Mouse (Mus musculus) neural tube, embryonic 12.5 days (tissue): Measurements from ENCODE around the gene Angel2. TPM values are rescaled to one million over a fixed set of nuclear protein-coding genes. Genes with fewer than 3 reads are reported as not detected.
A peak's percentile ranks its signal among the peaks of the same experiment; 100 is the strongest.

Experiments used
- ATAC-seq: fragments of 200-750 bp; cut with Nextera tagmentation; 2 replicates; pipeline ENCODE4 v1.8.0; 2017; ENCODE audit warnings: low read depth, mild to moderate bottlenecking, moderate TSS enrichment, moderate library complexity; ENCODE audit not compliant: low FRiP score
- H3K27ac ChIP-seq: fragments of 300-500 bp; sonication (generic); 2 replicates; pipeline ENCODE4 v1.5.1; 2016
- H3K27me3 ChIP-seq: fragments of 300-500 bp; sonication (generic); replicated peaks from 2 replicates; pipeline ENCODE4 v1.6.1; 2016; ENCODE audit warnings: mild to moderate bottlenecking
- H3K36me3 ChIP-seq: fragments of 300-500 bp; sonication (generic); 2 replicates; pipeline ENCODE4 v1.6.1; 2016; ENCODE audit warnings: mild to moderate bottlenecking
- H3K4me1 ChIP-seq: fragments of 300-500 bp; sonication (generic); 2 replicates; pipeline ENCODE4 v1.6.1; 2016
- H3K4me2 ChIP-seq: fragments of 300-500 bp; sonication (generic); replicated peaks from 2 replicates; pipeline ENCODE4 v1.6.1; 2016; ENCODE audit warnings: mild to moderate bottlenecking
- H3K4me3 ChIP-seq: fragments of 300-500 bp; sonication (generic); 2 replicates; pipeline ENCODE4 v1.5.1; 2016
- H3K9ac ChIP-seq: fragments of 300-500 bp; sonication (generic); 2 replicates; pipeline ENCODE4 v1.6.1; 2016; ENCODE audit warnings: mild to moderate bottlenecking
- H3K9me3 ChIP-seq: fragments of 300-500 bp; sonication (generic); 2 replicates; pipeline ENCODE4 v1.6.1; 2016; ENCODE audit warnings: mild to moderate bottlenecking
- WGBS: fragments of 180-500 bp; shearing (Covaris S2); methylation state at CpG from one replicate; pipeline ENCODE4 v1.1.7; 2016; 5-methylcytosine and 5-hydroxymethylcytosine counted together
- polyA plus RNA-seq: library from polyadenylated mRNA; unstranded; fragments of >200 nt; fragmentation: Nextera tagmentation; extraction: Ambion mirVana; gene quantifications from 2 replicates; pipeline ENCODE4 v1.2.1, GENCODE M21; 2016

Gene Angel2
- polyA plus RNA-seq, 1 experiment from 2014 or later = 65.3 TPM

GRCm38 (mm10) chr1:190944109-190944760, 19.3 kb downstream of the Angel2 start:
- no peak overlapping the region for H3K4me3 ChIP-seq
- H3K27me3 ChIP-seq = no peaks in the 10 kb centered on the region
- ATAC-seq = peak; percentile 63
- H3K9me3 ChIP-seq = no peaks in the 10 kb centered on the region
- H3K4me1 ChIP-seq = no peaks in the 10 kb centered on the region
- H3K4me2 ChIP-seq = no peak overlapping the region
- 52% methylated on average over 6 of the region's 6 CpGs for WGBS
- peaks cover 88% of the 10 kb centered on the region for H3K36me3 ChIP-seq
- no peak overlapping the region for H3K9ac ChIP-seq
- no peak overlapping the region for H3K27ac ChIP-seq

DNA sequence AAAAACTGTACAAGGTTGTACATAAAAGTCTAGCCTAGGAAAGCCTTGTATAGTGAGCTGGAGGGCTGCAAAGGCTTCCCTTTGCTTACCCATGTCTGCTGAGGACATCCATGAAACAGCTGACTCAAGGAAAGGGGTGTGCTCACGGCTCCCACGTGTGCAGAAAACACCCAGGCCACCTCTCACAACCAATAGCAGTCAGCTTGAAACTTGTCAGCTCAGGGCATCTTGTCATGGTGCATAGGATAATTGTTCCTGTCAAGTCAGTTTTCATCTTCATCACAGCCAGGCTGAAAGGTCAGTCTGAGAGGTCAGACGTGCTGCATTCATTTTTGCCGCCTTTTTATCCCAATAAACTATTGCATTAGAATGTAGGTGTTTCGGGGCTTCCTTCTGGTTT, 23.1 kb downstream of the Angel2 start:
- H3K27me3 ChIP-seq = no peaks in the 10 kb centered on the region
- no peak overlapping the region for H3K27ac ChIP-seq
- H3K36me3 ChIP-seq = peaks cover 85% of the 10 kb centered on the region
- ATAC-seq = no peak
- no peak overlapping the region for H3K4me2 ChIP-seq
- H3K4me3 ChIP-seq = no peak overlapping the region
- H3K9me3 ChIP-seq = no peaks in the 10 kb centered on the region
- H3K9ac ChIP-seq = no peak overlapping the region
- 86% methylated on average over 5 of the region's 5 CpGs for WGBS
- H3K4me1 ChIP-seq = no peaks in the 10 kb centered on the region

DNA sequence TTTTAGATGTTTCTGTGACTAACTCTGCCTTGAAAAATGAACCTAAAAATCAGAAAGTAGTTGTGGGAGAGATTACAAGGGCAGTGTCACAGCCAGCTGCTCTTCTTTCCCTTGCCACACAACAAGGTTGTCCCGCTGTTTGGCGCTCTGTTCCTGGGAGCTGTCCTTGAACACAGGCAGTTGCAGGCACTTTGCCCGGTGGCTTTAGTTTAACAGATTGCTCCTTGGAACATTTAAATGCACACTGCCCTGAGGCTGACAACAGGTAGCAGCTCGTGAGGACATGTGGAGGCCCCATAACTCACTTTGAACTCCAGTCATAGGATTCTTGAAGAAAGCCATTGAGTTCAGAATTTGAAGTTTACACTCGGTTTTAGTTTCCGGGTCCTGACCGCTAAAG, 23.5 kb downstream of the Angel2 start:
- no peak for ATAC-seq
- Histone ChIP-seq H3K9ac (no peak overlapping the region), H3K27ac (no peak overlapping the region), H3K36me3 (peaks cover 86% of the 10 kb centered on the region), H3K9me3 (no peaks in the 10 kb centered on the region), H3K4me1 (no peaks in the 10 kb centered on the region), H3K27me3 (no peaks in the 10 kb centered on the region), H3K4me2 (no peak overlapping the region), H3K4me3 (no peak overlapping the region)
- WGBS = 87% methylated on average over 7 of the region's 7 CpGs

DNA sequence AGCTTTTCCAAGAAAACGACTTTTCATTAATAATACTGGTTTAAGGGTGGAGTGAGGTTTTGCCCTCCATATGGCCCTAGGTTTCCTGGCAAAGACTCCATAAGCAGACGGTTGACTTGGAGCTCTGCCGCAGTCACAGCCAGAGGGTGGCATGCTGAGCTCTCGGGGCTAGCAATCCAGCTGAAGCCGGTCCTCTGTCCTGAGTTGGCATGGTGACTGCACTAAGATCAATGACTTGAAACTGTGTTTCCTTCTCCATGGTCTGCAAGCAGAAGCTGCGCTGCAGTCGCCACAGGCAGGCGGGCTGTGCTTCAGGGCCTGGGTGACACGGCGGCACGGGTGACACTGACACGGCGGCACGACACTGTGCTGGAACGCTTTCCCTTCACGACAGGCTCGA, 23.9 kb downstream of the Angel2 start:
- 90% methylated on average over 17 of the region's 17 CpGs for WGBS

GRCm38 (mm10) chr1:190951014-190951413, 26.1 kb downstream of the Angel2 start:
- no peak overlapping the region for H3K9ac ChIP-seq
- H3K27ac ChIP-seq = no peak overlapping the region
- H3K4me3 ChIP-seq = no peak overlapping the region
- H3K36me3 ChIP-seq = peaks cover 93% of the 10 kb centered on the region
- 86% methylated on average over 5 of the region's 5 CpGs for whole genome bisulfite sequencing
- H3K27me3 ChIP-seq = no peaks in the 10 kb centered on the region
- no peaks in the 10 kb centered on the region for H3K4me1 ChIP-seq
- no peaks in the 10 kb centered on the region for H3K9me3 ChIP-seq
- no peak overlapping the region for H3K4me2 ChIP-seq
- ATAC-seq = no peak

More for the DNA sequence above, 23.9 kb downstream of the Angel2 start:
- Histone ChIP-seq H3K9me3 (no peaks in the 10 kb centered on the region), H3K27me3 (no peaks in the 10 kb centered on the region), H3K4me1 (no peaks in the 10 kb centered on the region), H3K4me2 (no peak overlapping the region), H3K9ac (no peak overlapping the region), H3K36me3 (peaks cover 86% of the 10 kb centered on the region), H3K27ac (no peak overlapping the region), H3K4me3 (no peak overlapping the region)
- no peak for ATAC-seq

GRCm38 (mm10) chr1:190953009-190953408, 28.1 kb downstream of the Angel2 start:
- H3K27ac ChIP-seq = no peak overlapping the region
- no peaks in the 10 kb centered on the region for H3K27me3 ChIP-seq
- ATAC-seq = no peak
- H3K9me3 ChIP-seq = no peaks in the 10 kb centered on the region
- H3K4me3 ChIP-seq = no peak overlapping the region
- H3K4me2 ChIP-seq = no peak overlapping the region
- 85% methylated on average over 3 of the region's 3 CpGs for WGBS
- H3K36me3 ChIP-seq = peaks cover 94% of the 10 kb centered on the region
- no peaks in the 10 kb centered on the region for H3K4me1 ChIP-seq
- H3K9ac ChIP-seq = no peak overlapping the region

DNA sequence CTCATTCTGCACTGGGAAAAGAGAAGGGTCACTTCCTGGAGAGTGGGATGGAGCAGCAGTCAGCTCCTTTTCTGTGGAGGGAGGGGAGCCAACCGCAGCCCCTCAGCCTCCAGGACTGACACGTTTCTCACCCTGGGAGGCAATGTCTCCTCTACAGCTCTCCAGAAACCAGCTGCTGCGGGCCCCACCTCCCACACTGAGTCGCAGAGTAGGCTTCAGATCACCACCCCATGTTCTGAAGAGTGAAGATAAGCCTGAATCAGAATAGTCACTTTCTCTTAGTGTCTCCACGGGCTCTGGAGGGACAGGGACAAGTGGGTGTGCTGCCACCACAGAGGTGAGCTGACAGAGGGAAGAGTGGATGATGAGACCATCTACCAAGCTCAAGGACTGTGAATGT, 33.9 kb downstream of the Angel2 start:
- H3K27me3 ChIP-seq = no peaks in the 10 kb centered on the region
- H3K27ac ChIP-seq = no peak overlapping the region
- no peak overlapping the region for H3K4me3 ChIP-seq
- no peak for ATAC-seq
- H3K4me1 ChIP-seq = no peaks in the 10 kb centered on the region
- no peak overlapping the region for H3K9ac ChIP-seq
- H3K9me3 ChIP-seq = no peaks in the 10 kb centered on the region
- no peak overlapping the region for H3K4me2 ChIP-seq
- WGBS = 84% methylated on average over 5 of the region's 5 CpGs
- peaks cover 91% of the 10 kb centered on the region for H3K36me3 ChIP-seq

- no peaks in the 10 kb centered on the region for H3K9me3 ChIP-seq
- H3K27ac ChIP-seq = no peak overlapping the region
- no peak overlapping the region for H3K4me3 ChIP-seq
- H3K4me2 ChIP-seq = no peak overlapping the region
- no peaks in the 10 kb centered on the region for H3K27me3 ChIP-seq
- H3K4me1 ChIP-seq = no peaks in the 10 kb centered on the region
- no peak overlapping the region for H3K9ac ChIP-seq
- peaks cover 79% of the 10 kb centered on the region for H3K36me3 ChIP-seq
- ATAC-seq = no peak
- 89% methylated on average over 3 of the region's 3 CpGs for WGBS
These were observed 37.8 kb downstream of the Angel2 start for GRCm38 (mm10) chr1:190962760-190963159.

GRCm38 (mm10) chr1:190964992-190965780, 40.3 kb downstream of the Angel2 start:
- Histone ChIP-seq H3K9ac (no peak overlapping the region), H3K4me1 (no peaks in the 10 kb centered on the region), H3K4me2 (no peak overlapping the region), H3K4me3 (no peak overlapping the region), H3K9me3 (no peaks in the 10 kb centered on the region), H3K27me3 (no peaks in the 10 kb centered on the region), H3K27ac (no peak overlapping the region), H3K36me3 (peaks cover 79% of the 10 kb centered on the region)
- no peak for ATAC-seq
- WGBS = 90% methylated on average over 15 of the region's 15 CpGs

DNA sequence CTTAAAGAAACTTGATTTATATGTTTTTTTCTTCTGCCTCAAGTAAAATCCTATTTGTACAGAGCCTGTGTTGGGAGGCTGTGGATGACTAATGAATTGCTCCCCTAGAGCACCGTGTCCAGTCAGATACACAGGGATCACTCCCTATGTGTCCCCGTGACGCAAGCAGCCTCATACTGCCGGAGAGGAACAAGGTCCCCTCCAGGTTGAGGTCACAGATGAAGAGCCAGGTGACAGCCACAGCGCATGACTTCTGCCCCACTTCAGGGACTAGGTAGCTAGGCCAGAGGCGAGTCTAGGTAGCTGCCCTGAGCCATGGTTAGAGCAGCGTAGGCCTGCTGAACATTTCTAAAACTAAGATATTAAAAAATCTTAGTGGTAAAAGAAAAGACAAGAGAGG, 43.1 kb downstream of the Angel2 start:
- Histone ChIP-seq H3K9ac (no peak overlapping the region), H3K4me2 (no peak overlapping the region), H3K9me3 (no peaks in the 10 kb centered on the region), H3K36me3 (peaks cover 79% of the 10 kb centered on the region), H3K27me3 (no peaks in the 10 kb centered on the region), H3K4me3 (no peak overlapping the region), H3K27ac (no peak overlapping the region), H3K4me1 (peaks cover 5% of the 10 kb centered on the region; the same call in 1 of the 2 replicates)
- no peak for ATAC-seq
- WGBS = 91% methylated on average over 7 of the region's 7 CpGs

DNA sequence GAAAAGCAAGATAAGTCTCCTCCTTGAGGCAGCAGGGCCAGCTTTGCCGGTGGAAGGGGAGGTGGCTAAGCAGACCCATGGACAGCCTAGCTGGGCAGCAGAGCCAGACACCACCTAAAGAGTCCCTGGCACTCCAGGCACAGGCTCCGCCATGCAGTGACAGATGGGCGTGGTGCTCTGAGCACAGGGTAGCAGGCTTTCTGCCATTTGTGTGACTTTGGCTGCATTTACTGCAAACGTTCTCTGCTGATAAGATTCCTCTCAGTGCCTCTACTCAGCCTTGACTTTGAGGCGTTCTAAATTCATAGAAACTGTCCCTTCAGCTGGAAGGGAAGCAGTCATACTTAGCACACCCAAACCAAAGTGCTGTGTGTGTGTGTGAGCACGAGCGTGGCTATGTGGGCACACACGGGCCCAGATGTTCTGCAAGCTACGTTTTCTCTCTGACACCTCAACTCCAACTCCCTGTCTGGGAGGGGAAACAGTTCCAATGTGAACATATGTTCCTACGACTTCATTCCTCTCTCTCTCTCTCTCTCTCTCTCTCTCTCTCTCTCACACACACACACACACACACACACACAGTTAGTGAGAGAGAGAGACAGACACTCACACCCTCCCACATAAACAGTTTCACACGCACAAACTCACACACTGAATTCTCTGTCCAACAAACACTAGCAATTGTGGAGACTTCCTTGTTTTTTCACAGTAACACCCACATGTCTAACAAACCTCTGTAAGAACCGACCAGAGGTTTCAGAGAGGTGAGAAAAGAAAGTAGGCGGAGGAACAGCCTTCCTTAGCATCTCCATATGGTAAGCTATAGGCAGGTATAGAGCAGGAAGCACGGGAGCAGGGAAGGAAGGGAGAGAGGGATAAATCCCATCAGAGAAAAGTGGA, 47.0 kb downstream of the Angel2 start:
- no peak overlapping the region for H3K4me2 ChIP-seq
- H3K27ac ChIP-seq = no peak overlapping the region
- H3K36me3 ChIP-seq = peaks cover 76% of the 10 kb centered on the region
- H3K27me3 ChIP-seq = no peaks in the 10 kb centered on the region
- no peak for ATAC-seq
- no peak overlapping the region for H3K4me3 ChIP-seq
- no peaks in the 10 kb centered on the region for H3K9me3 ChIP-seq
- 87% methylated on average over 14 of the region's 14 CpGs for WGBS
- no peak overlapping the region for H3K9ac ChIP-seq
- peaks cover 24% of the 10 kb centered on the region for H3K4me1 ChIP-seq

DNA sequence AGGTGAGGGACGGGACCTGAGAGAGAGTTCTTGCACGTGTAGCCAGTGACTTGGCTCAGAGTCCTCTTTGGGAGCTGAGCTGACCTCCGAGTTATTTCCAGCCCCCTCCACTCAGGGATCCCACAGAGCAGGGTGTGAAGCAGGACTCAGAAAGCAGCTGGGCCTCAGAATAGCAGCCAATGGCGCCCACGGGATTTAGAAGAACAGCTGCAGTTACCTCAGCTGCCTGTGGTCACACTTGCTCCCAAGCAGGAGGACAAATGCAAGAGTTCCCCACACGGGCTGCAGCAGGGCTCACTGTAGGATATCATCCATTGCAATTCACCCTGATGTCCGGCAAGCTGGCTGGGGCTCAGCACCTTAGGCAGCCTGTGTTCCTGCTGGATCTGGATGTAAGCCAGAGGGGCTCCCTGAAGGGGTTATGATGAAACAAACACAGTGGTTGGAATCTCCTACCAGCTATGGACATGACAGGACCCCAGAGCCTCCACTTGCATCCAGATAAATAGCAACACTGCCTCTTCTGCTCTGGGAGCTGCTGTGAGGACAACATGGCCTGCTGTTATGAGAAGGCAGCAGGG, 47.8 kb downstream of the Angel2 start:
- 58% methylated on average over 7 of the region's 7 CpGs for WGBS

More for the DNA sequence above, 47.8 kb downstream of the Angel2 start:
- no peak for ATAC-seq
- Histone ChIP-seq H3K9me3 (no peaks in the 10 kb centered on the region), H3K4me3 (no peak overlapping the region), H3K27me3 (no peaks in the 10 kb centered on the region), H3K9ac (no peak overlapping the region), H3K27ac (no peak overlapping the region), H3K4me2 (no peak overlapping the region), H3K4me1 (peaks cover 31% of the 10 kb centered on the region), H3K36me3 (peaks cover 70% of the 10 kb centered on the region)
